8 mouse cellular contexts compared by ENCODE assay signal in genomic region chr13:114818513-114818912, GRCm38 (mm10). TPM values are rescaled to one million over a fixed set of nuclear protein-coding genes. Genes with fewer than 3 reads are reported as not detected.
A peak's percentile ranks its signal among the peaks of the same experiment; 100 is the strongest.
DNase-seq lines count a peak whose midpoint lies in the region; ATAC-seq and TF ChIP-seq lines count a peak whose summit lies in the region.

No protein-coding gene starts in this region.

- TF ChIP-seq POLR2A in limb, embryonic 14.5 days (IDR thresholded peaks at IDR 0.05; ENCODE audit: borderline replicate concordance, extremely low read depth, insufficient read depth, insufficient read length): no peak

- H3K4me2 ChIP-seq in heart, embryonic 14.5 days (ENCODE audit: low read length): peak overlapping the region; percentile 85
- H3K4me2 ChIP-seq in limb, embryonic 14.5 days (replicated peaks; ENCODE audit: low read depth, low read length, severe bottlenecking): peak overlapping the region; percentile 65
- H3K4me2 ChIP-seq in neural tube, embryonic 12.5 days (replicated peaks): peak overlapping the region; percentile 87

- H3K36me3 ChIP-seq in heart, embryonic 14.5 days (ENCODE audit: control insufficient read depth, insufficient read depth, low read length): peaks cover 23% of the 10 kb centered on the region
- peaks cover 21% of the 10 kb centered on the region for H3K36me3 ChIP-seq in limb, embryonic 14.5 days (ENCODE audit: control insufficient read depth, insufficient read depth, low read length)
- peaks cover 3% of the 10 kb centered on the region; the same call in 1 of the 2 replicates for H3K36me3 ChIP-seq in neural tube, embryonic 12.5 days

- H3K4me3 ChIP-seq in heart, embryonic 14.5 days (ENCODE audit: control insufficient read depth in 1 of 2, insufficient read depth in 1 of 2, low read depth in 1 of 2, low read length in 2 of 2): peak overlapping the region; percentile 55 to 75
- H3K4me3 ChIP-seq in limb, embryonic 14.5 days (replicated peaks; ENCODE audit: low read length): peak overlapping the region; percentile 73
- peak overlapping the region; percentile 77 for H3K4me3 ChIP-seq in neural tube, embryonic 12.5 days

- H3K4me1 ChIP-seq in heart, embryonic 14.5 days (ENCODE audit: control insufficient read depth in 2 of 2, insufficient read depth in 2 of 2, low read length in 2 of 2): peaks cover 2 to 7% of the 10 kb centered on the region in 2 experiments; a peak in 3 of 4 replicates
- H3K4me1 ChIP-seq in limb, embryonic 14.5 days (ENCODE audit: control insufficient read depth, insufficient read depth, low read length): peaks cover 7% of the 10 kb centered on the region
- H3K4me1 ChIP-seq in neural tube, embryonic 12.5 days: peaks cover 11% of the 10 kb centered on the region

- no peak overlapping the region for H3K27ac ChIP-seq in heart, embryonic 14.5 days (replicated peaks in 1 of 2; ENCODE audit: control insufficient read depth in 1 of 2, insufficient read depth in 1 of 2, low read depth in 2 of 2, low read length in 2 of 2)
- no peak overlapping the region for H3K27ac ChIP-seq in limb, embryonic 14.5 days (replicated peaks; ENCODE audit: low read depth, low read length)
- no peak overlapping the region for H3K27ac ChIP-seq in neural tube, embryonic 12.5 days

- ATAC-seq in heart, embryonic 14.5 days (ENCODE audit: insufficient number of reproducible peaks, insufficient read depth, low FRiP score, low read depth): peak; percentile 60; the same call in 1 of the 2 replicates
- peak; percentile 47; the same call in 1 of the 2 replicates for ATAC-seq in limb, embryonic 14.5 days (ENCODE audit: low FRiP score, low read depth)
- peak; percentile 77 for ATAC-seq in neural tube, embryonic 12.5 days (ENCODE audit: low FRiP score, low read depth)

- 25% methylated on average over 9 of the region's 9 CpGs for WGBS in heart, embryonic 14.5 days
- WGBS in limb, embryonic 14.5 days: 25% methylated on average over 9 of the region's 9 CpGs
- 35% methylated on average over 9 of the region's 9 CpGs for WGBS in neural tube, embryonic 12.5 days

- H3K9me3 ChIP-seq in heart, embryonic 14.5 days (ENCODE audit: control insufficient read depth, low read length): no peaks in the 10 kb centered on the region
- no peaks in the 10 kb centered on the region for H3K9me3 ChIP-seq in limb, embryonic 14.5 days (ENCODE audit: control insufficient read depth, low read length)
- H3K9me3 ChIP-seq in neural tube, embryonic 12.5 days: no peaks in the 10 kb centered on the region

- H3K27me3 ChIP-seq in heart, embryonic 14.5 days (ENCODE audit: control insufficient read depth, insufficient read depth, low read length): no peaks in the 10 kb centered on the region
- H3K27me3 ChIP-seq in limb, embryonic 14.5 days (ENCODE audit: control insufficient read depth, insufficient read depth, low read length): no peaks in the 10 kb centered on the region
- no peaks in the 10 kb centered on the region for H3K27me3 ChIP-seq in neural tube, embryonic 12.5 days (replicated peaks)

- H3K9ac ChIP-seq in heart, embryonic 14.5 days (ENCODE audit: low read length): peak overlapping the region; percentile 83
- H3K9ac ChIP-seq in limb, embryonic 14.5 days (ENCODE audit: low read depth, low read length, severe bottlenecking): peak overlapping the region; percentile 65
- H3K9ac ChIP-seq in neural tube, embryonic 12.5 days: peak overlapping the region; percentile 56

- peak; percentile 53 for DNase-seq in adrenal gland, adult 2 months
- no peak for DNase-seq in adrenal gland, postnatal 25 days
- peak; percentile 24 for DNase-seq in thymus, postnatal 4 days
- DNase-seq in thymus, postnatal 36 days: no peak
- DNase-seq in limb, embryonic 14.5 days (ENCODE audit: low spot score): no peak
- DNase-seq in right cerebral cortex, adult 2 months (ENCODE audit: low spot score in 2 of 2): no peak

RNA-seq across cellular contexts. Expression of gene Mocs2, which starts 0.5 kb away (rescaled TPM):
- total RNA-seq in adrenal gland, adult 2 months (2021): 100 to 1,000 TPM; 155 to 161 TPM
- polyA plus RNA-seq in adrenal gland, adult 2 months (2012; rRNA removed): 8.0 and 8.9 TPM in 2 replicates
- total RNA-seq in adrenal gland, postnatal 25 days (2021): 183 and 187 TPM in 2 replicates
- polyA plus RNA-seq in heart, embryonic 14.5 days (2014; fragmentation: Nextera tagmentation; extraction: Ambion mirVana): 64.4 and 70.1 TPM in 2 replicates
- polyA plus RNA-seq in limb, embryonic 14.5 days (2012; rRNA removed): 48.3 and 69.0 TPM in 2 replicates
- 112 and 114 TPM in 2 replicates for polyA plus RNA-seq in limb, embryonic 14.5 days (2014; fragmentation: Nextera tagmentation; extraction: Ambion mirVana)
- 83.1 and 88.1 TPM in 2 replicates for polyA plus RNA-seq in neural tube, embryonic 12.5 days (2016; fragmentation: Nextera tagmentation; extraction: Ambion mirVana)

Comparison
In these comparisons a context has a peak if more than half of its experiments do, and no peak if none do; other contexts are left out.
1. DNase-seq: peak in adrenal gland, adult 2 months (single experiment) and thymus, postnatal 4 days (single experiment); none in adrenal gland, postnatal 25 days (single experiment), thymus, postnatal 36 days (0 of 2), limb, embryonic 14.5 days (single experiment) and right cerebral cortex, adult 2 months (0 of 2).
2. Peak in every context shown above with its lines, with median percentiles within 50 percentile points of each other: ATAC-seq, H3K4me2 ChIP-seq, H3K4me3 ChIP-seq and H3K9ac ChIP-seq.